Mouse (Mus musculus): ENCODE measurements around the gene Ambra1. TPM values are rescaled to one million over a fixed set of nuclear protein-coding genes. Genes with fewer than 3 reads are reported as not detected.

Ambra1 gene
- polyA plus RNA-seq, 1 experiment from 2014 or later, result 10.4 TPM

DNA sequence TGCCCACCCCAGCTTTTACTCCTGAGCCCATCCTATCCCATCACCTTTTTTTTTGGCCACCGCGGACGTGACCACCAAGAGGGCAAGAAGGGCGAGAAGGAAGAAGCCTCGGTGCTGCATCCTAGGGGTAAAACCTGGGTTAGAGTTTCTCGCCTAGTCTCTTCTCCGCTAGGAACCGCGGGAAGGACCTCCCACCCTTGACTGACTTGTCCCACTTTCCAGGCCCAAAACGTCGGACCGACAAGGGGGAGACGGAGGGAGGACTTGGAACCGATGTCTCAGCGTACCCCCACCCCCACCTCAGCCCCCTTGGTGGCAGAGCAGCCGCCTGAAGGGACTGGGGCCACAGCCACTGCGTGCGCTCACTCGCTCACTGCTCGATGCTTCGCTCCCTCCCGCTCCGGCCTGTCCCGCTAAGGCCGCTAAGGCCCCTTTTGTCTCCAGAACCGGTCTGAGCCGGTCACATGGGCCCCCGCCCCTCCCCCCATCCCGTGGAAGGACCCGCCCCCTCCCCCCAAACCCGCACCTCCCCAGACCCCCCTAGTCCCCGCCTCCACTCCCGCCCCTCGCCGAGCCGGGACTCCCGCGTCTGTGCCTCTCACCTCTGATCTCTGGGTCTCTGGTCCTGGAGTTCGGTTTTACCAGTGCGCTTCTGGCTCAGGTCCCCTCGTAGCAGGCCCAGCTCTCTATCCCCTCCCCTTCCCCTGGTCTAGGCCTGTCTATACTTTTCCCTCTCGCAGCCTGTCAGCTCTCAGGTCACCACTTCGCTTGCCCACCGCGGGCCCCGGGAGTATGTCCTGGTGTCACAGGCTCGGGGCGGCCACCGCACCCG, 201.6 kb downstream of the Ambra1 start:
- peak; percentile 62 for ATAC-seq (ENCODE audit: extremely low read depth, insufficient number of reproducible peaks, low FRiP score, low TSS enrichment)
- peaks cover 65% of the 10 kb centered on the region for H3K4me1 ChIP-seq

DNA sequence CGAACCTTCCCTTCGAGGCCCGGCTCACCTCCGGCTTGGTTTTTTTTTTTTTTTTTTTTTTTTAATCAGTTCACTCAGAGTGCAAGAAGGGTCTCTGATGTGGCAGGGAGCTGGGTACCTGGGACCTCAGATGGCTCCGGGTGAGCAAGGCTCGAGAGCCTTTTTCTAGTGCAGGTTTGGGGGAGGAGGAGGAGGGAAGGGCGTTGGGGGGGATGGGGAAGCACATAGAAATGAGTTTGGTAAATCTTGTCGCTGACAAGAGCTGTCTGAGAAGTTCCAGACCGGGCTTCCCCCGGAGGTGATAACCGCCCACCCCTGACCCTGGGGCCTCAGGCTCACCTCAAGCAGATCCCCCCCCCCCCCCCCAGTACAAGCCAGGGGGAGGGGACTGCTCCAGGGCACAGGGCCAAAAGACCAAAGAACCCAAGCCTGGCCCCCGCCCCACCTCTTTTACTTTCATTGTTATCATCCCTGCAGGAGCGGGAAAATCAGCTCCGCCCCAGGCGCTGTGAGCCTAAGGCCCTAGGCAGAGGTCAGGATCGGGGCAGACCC, 202.3 kb downstream of the Ambra1 start, which contains the start of gene Mdk:
Gene Mdk (minus strand): TSS at position 138 of the 552 bp plus-strand sequence.
- H3K4me3 ChIP-seq, result peak within 1 kb of the TSS; percentile 64
- H3K4me1 ChIP-seq, result peaks cover 65% of the 10 kb centered on the region
- H3K9me3 ChIP-seq, result no peaks in the 10 kb centered on the region
- H3K9ac ChIP-seq, result peak within 1 kb of the TSS; percentile 91
- peak; percentile 19; the same call in 1 of the 2 replicates for ATAC-seq (ENCODE audit: extremely low read depth, insufficient number of reproducible peaks, low FRiP score, low TSS enrichment)
- H3K36me3 ChIP-seq, result peaks cover 53% of the 10 kb centered on the region
- 8% methylated on average over 16 of the region's 16 CpGs for WGBS
- H3K27ac ChIP-seq (replicated peaks), result peak within 1 kb of the TSS; percentile 93
- peaks cover 12% of the 10 kb centered on the region for H3K27me3 ChIP-seq (replicated peaks)
- H3K4me2 ChIP-seq, result peak within 1 kb of the TSS; percentile 81

More for the DNA sequence above, 201.6 kb downstream of the Ambra1 start:
- Histone ChIP-seq H3K4me2 (peak overlapping the region; percentile 81), H3K27me3 (replicated peaks) (peaks cover 16% of the 10 kb centered on the region), H3K36me3 (peaks cover 46% of the 10 kb centered on the region), H3K4me3 (peak overlapping the region; percentile 64), H3K9ac (peak overlapping the region; percentile 91), H3K9me3 (no peaks in the 10 kb centered on the region), H3K27ac (replicated peaks) (peak overlapping the region; percentile 93)
- WGBS, result 2% methylated on average over 49 of the region's 50 CpGs

DNA sequence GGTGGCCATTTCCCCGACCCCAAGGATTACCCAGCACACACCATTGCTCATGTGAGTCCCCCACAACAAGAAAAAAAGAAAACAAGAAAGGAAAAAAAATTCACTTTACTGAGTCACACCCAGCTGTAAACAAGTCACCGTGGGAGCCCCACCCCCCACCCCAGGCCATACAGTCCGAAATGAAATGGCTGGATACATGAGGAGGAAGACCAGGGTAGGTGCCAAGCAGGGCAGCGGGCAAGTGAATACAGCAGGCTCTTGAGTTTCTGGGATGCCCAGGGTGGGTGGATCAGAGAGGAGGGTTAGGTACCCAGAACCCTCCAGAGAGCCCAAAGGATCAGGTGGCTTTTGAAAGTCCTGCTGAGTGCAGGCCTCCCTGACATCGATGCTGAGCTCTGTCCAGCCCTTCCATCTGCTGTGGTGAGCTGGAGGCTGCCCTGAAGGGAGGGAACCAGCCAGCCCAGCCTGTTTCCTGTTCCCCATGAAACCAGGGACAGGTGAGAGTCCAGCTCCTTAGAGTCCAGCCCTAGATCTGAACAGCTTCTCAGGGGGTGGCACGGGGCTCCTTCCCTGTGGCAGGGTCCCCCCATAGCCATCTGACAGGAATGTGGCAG, 202.9 kb downstream of the Ambra1 start:
- whole genome bisulfite sequencing, result 12% methylated on average over 6 of the region's 6 CpGs
- Histone ChIP-seq H3K27me3 (replicated peaks) (peaks cover 8% of the 10 kb centered on the region), H3K4me2 (peak overlapping the region; percentile 81), H3K36me3 (peaks cover 59% of the 10 kb centered on the region), H3K27ac (replicated peaks) (peak overlapping the region; percentile 93), H3K9me3 (no peaks in the 10 kb centered on the region), H3K4me1 (peaks cover 65% of the 10 kb centered on the region), H3K9ac (peak overlapping the region; percentile 91), H3K4me3 (peak overlapping the region; percentile 64)
- ATAC-seq (ENCODE audit: extremely low read depth, insufficient number of reproducible peaks, low FRiP score, low TSS enrichment), result peak; percentile 1; the same call in 1 of the 2 replicates

DNA sequence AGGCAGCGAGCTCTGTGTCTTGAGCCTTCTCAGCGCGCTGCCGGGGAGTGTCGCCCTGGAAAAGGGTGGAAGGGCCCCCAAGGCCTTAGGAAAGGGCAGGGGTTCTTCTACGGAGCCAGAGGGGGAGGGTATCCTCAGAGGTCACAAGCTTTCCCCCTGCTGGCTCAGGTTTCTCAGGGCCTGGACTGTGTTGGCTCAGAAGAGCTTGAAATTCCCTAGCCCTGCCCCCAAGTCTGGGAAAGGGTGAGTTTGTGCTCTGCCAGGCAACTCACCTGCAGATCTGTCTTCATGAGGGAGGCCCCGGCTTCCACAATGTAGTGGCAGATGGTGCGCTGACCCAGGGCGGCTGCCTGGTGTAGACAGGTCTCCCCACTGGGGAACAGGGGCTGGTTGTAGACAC, 203.5 kb downstream of the Ambra1 start:
- WGBS, result 53% methylated on average over 9 of the region's 9 CpGs
- peak overlapping the region; percentile 93 for H3K27ac ChIP-seq (replicated peaks)
- no peak overlapping the region for H3K4me3 ChIP-seq
- H3K4me1 ChIP-seq, result peaks cover 60% of the 10 kb centered on the region
- peaks cover 6% of the 10 kb centered on the region for H3K27me3 ChIP-seq (replicated peaks)
- peak overlapping the region; percentile 81 for H3K4me2 ChIP-seq
- H3K9ac ChIP-seq, result peak overlapping the region; percentile 91
- no peaks in the 10 kb centered on the region for H3K9me3 ChIP-seq
- peaks cover 66% of the 10 kb centered on the region for H3K36me3 ChIP-seq
- no peak for ATAC-seq (ENCODE audit: extremely low read depth, insufficient number of reproducible peaks, low FRiP score, low TSS enrichment)

DNA sequence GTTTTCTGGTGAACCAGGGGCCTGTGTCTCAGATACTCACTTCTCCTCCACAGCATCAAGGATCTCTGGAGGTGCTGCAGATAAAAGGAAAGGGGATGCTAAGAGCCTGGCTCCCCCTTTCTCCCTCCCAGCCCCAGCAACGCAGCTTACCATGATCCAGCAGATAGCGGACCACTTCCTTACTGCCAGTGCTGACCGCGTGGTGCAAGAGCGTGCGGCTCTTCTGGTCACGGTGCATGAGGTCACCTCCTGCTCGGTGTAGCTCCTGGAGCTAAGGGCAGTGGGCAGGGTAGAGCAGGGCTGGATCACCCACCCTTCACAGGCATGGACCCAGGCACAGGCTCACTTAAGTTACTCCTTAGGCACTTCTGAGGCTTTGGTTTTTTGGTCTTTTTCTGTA, 204.1 kb downstream of the Ambra1 start:
- no peak overlapping the region for H3K4me2 ChIP-seq

GRCm38 (mm10) chr2:91934826-91935525, 205.0 kb downstream of the Ambra1 start:
- no peak for ATAC-seq (ENCODE audit: extremely low read depth, insufficient number of reproducible peaks, low FRiP score, low TSS enrichment)
- Histone ChIP-seq H3K36me3 (peaks cover 71% of the 10 kb centered on the region), H3K4me1 (peaks cover 51% of the 10 kb centered on the region), H3K9ac (no peak overlapping the region), H3K4me3 (no peak overlapping the region), H3K9me3 (no peaks in the 10 kb centered on the region), H3K27ac (replicated peaks) (no peak overlapping the region), H3K4me2 (no peak overlapping the region), H3K27me3 (replicated peaks) (no peaks in the 10 kb centered on the region)
- WGBS, result 85% methylated on average over 9 of the region's 9 CpGs

More for the DNA sequence above, 204.1 kb downstream of the Ambra1 start:
- WGBS, result 23% methylated on average over 8 of the region's 8 CpGs
- Histone ChIP-seq H3K4me3 (no peak overlapping the region), H3K9me3 (no peaks in the 10 kb centered on the region), H3K36me3 (peaks cover 71% of the 10 kb centered on the region), H3K27me3 (replicated peaks) (peaks cover under 1% of the 10 kb centered on the region; the same call in 1 of the 2 replicates), H3K9ac (peak overlapping the region; percentile 91; the same call in 1 of the 2 replicates), H3K27ac (replicated peaks) (peak overlapping the region; percentile 93; the same call in 1 of the 2 replicates), H3K4me1 (peaks cover 56% of the 10 kb centered on the region)
- ATAC-seq (ENCODE audit: extremely low read depth, insufficient number of reproducible peaks, low FRiP score, low TSS enrichment), result no peak

DNA sequence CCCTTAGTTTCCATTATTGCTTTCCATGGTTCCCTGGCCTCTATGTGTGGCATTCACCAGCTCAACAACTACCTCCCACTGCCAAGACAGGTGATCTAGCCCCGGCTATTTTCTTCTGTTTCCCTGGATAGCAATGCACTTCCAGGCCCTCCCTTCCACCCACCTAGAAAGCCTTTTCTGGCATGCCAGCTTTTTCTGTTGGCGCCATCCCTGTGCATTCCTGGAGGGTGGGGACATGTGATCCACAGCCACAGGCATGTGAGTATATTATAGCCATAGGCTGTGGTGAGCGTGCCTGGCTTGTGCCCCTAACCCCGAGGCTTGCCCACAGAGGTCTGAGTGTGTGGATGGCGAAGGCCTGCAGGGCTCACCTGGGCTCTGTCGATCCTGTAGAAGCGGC, 206.2 kb downstream of the Ambra1 start:
- Histone ChIP-seq H3K4me1 (peaks cover 39% of the 10 kb centered on the region), H3K27me3 (replicated peaks) (no peaks in the 10 kb centered on the region), H3K9me3 (no peaks in the 10 kb centered on the region), H3K36me3 (peaks cover 83% of the 10 kb centered on the region), H3K9ac (no peak overlapping the region), H3K4me2 (no peak overlapping the region), H3K27ac (replicated peaks) (no peak overlapping the region), H3K4me3 (no peak overlapping the region)
- ATAC-seq (ENCODE audit: extremely low read depth, insufficient number of reproducible peaks, low FRiP score, low TSS enrichment), result no peak
- WGBS, result 90% methylated on average over 7 of the region's 7 CpGs

GRCm38 (mm10) chr2:91939303-91939935, 209.5 kb downstream of the Ambra1 start:
- H3K9me3 ChIP-seq, result no peaks in the 10 kb centered on the region
- no peak overlapping the region for H3K9ac ChIP-seq
- H3K36me3 ChIP-seq, result peaks cover 89% of the 10 kb centered on the region
- H3K27me3 ChIP-seq (replicated peaks), result no peaks in the 10 kb centered on the region
- no peak overlapping the region for H3K4me2 ChIP-seq
- ATAC-seq (ENCODE audit: extremely low read depth, insufficient number of reproducible peaks, low FRiP score, low TSS enrichment), result no peak
- H3K27ac ChIP-seq (replicated peaks), result no peak overlapping the region
- H3K4me3 ChIP-seq, result no peak overlapping the region
- 84% methylated on average over 15 of the region's 15 CpGs for WGBS
- H3K4me1 ChIP-seq, result peaks cover 28% of the 10 kb centered on the region

- Histone ChIP-seq H3K9ac (0 out of 2 replicates have a peak overlapping the region, but pooled peaks have one; percentile 54), H3K9me3 (no peaks in the 10 kb centered on the region), H3K36me3 (peaks cover 73% of the 10 kb centered on the region), H3K4me2 (no peak overlapping the region), H3K27ac (replicated peaks) (no peak overlapping the region), H3K4me1 (peaks cover 48% of the 10 kb centered on the region), H3K27me3 (replicated peaks) (no peaks in the 10 kb centered on the region), H3K4me3 (no peak overlapping the region)
- 39% methylated on average over 6 of the region's 6 CpGs for WGBS
- ATAC-seq (ENCODE audit: extremely low read depth, insufficient number of reproducible peaks, low FRiP score, low TSS enrichment), result no peak
These were observed 212.4 kb downstream of the Ambra1 start for GRCm38 (mm10) chr2:91942356-91942755.

DNA sequence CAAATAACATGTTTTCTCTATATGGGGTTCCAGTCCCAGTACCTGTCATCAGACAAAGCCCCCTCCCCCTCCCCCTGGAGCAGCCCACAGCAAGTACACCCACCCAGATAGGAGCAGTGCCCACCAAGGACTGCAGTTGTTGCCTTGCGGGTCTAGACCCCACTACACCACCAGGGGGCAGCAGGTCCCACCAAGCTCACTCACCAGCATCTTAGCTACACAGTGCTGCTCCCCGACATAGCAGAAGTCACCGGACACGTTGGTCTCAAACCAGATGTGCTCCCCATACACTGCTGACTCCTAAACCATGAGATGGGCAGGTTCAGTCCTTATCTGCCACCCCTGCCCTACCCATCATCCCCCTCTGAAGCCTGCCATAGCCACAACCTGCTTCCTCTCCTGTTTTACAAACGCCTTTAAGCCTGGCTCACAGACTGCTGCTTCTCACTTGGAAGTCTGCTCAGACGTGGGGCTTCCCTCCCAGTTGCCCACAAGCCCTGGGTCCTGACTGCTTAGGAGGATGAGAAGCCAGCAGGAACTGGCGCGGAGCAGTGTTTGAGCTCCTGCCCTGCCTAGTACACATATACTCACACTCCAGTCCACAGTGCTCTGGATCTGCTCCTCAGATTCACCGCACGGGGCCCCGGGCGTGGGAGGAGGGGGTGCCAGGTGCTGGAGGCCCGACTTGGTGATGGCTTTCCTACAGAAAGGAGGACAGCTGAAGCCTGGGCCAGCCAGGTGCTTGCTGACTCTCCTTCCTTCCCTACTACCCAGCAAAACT, 214.4 kb downstream of the Ambra1 start:
- Histone ChIP-seq H3K27me3 (replicated peaks) (no peaks in the 10 kb centered on the region), H3K4me2 (no peak overlapping the region), H3K4me1 (peaks cover 68% of the 10 kb centered on the region), H3K4me3 (no peak overlapping the region), H3K9me3 (no peaks in the 10 kb centered on the region), H3K27ac (replicated peaks) (peak overlapping the region; percentile 54), H3K9ac (peak overlapping the region; percentile 63), H3K36me3 (peaks cover 53% of the 10 kb centered on the region)
- WGBS, result 41% methylated on average over 13 of the region's 13 CpGs
- no peak for ATAC-seq (ENCODE audit: extremely low read depth, insufficient number of reproducible peaks, low FRiP score, low TSS enrichment)

Data from heart, embryonic 13.5 days (tissue).